Mouse (Mus musculus) bone marrow macrophage, adult 2 months (primary cell): ENCODE data around the gene Vars. TPM values are rescaled to one million over a fixed set of nuclear protein-coding genes. Genes with fewer than 3 reads are reported as not detected.

Source experiments
- H3K27ac ChIP-seq: 2 replicates; pipeline ENCODE4 v1.5.1; 2012; ENCODE audit warnings: low read depth, low read length; ENCODE audit not compliant: insufficient read depth
- H3K4me1 ChIP-seq: 2 replicates; pipeline ENCODE4 v1.6.1; 2012; ENCODE audit warnings: low read length; ENCODE audit not compliant: control insufficient read depth, insufficient read depth
- H3K4me3 ChIP-seq: 2 replicates; pipeline ENCODE4 v1.5.1; 2012; ENCODE audit warnings: mild to moderate bottlenecking, low read length, moderate library complexity; ENCODE audit not compliant: insufficient read depth
- CTCF ChIP-seq: IDR thresholded peaks from 2 replicates; pipeline ENCODE4 v1.5.1; 2012; ENCODE audit warnings: low read depth, mild to moderate bottlenecking, low read length, moderate library complexity
- POLR2A ChIP-seq: IDR thresholded peaks from 2 replicates; pipeline ENCODE4 v1.6.1; 2012; ENCODE audit warnings: mild to moderate bottlenecking, low read depth, low read length, borderline replicate concordance
- polyA plus RNA-seq: library from polyadenylated mRNA; stranded (reverse); fragments of >200 nt; gene quantifications from 2 replicates; pipeline ENCODE4 v1.2.4, GENCODE M21; 2012; ENCODE audit not compliant: missing spikeins, insufficient read depth, insufficient read length

Gene Vars
- polyA plus RNA-seq, 1 experiment: 35.2 TPM

DNA sequence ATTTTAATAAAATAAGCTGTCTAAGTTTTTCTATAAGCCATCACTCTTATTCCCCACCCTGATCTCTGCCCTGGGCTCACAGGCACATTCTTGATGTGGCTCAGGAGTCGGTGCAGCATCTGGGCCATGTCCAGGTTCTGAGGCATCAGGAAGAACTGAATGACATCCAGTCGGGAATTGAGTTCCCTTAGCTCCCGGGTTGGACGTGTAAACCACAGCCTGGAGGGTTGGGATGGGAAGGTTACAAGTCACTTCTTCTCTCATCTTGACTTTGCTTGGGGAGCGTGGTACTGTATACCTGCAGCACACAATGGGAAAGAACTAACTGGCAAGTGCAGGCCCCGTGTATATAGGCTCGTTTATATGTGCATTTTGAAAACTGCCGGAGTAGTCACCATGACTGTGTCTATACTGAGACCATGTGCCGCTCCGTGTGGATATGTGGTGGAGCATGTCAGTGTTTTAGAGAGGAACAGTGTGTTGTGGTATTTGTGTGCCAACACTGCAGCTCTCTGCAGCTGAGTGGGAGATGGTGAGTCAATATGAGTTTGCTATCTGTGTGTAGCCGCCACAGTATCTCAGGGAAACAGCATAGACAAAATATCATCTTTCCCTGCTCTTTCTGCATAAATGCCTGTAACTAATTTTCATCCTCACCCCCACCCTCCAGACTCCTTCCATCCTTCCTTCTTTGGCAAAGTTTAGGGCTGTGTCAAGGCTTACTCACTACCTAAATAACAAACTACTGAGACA, 38.5 kb downstream of the Vars start:
- TF ChIP-seq CTCF: no peak
- TF ChIP-seq POLR2A: no peak
- Histone ChIP-seq H3K27ac (no peak overlapping the region), H3K4me3 (no peak overlapping the region), H3K4me1 (peaks cover 26% of the 10 kb centered on the region)

DNA sequence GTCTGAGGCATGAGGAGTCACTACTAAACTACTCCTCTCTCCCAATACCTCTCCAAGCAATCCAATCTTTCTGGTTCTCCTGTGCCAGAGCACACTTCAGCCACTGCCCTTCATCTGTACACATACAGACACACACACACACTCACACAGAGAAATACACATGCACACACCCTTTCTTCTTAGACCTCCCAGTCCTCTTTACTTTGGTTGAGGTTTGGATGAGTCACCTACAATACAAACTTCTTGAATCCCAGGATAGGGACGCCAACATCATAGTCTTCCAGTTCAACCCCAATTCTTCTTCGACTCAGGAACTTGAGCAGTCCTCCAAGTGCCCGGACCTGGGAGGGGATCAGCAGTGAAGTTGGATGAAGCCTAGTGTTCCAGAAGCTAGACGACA, 43.0 kb downstream of the Vars start:
- no peak for TF ChIP-seq POLR2A
- TF ChIP-seq CTCF: no peak
- Histone ChIP-seq H3K4me1 (peaks cover 46% of the 10 kb centered on the region), H3K4me3 (no peak overlapping the region), H3K27ac (no peak overlapping the region)

DNA sequence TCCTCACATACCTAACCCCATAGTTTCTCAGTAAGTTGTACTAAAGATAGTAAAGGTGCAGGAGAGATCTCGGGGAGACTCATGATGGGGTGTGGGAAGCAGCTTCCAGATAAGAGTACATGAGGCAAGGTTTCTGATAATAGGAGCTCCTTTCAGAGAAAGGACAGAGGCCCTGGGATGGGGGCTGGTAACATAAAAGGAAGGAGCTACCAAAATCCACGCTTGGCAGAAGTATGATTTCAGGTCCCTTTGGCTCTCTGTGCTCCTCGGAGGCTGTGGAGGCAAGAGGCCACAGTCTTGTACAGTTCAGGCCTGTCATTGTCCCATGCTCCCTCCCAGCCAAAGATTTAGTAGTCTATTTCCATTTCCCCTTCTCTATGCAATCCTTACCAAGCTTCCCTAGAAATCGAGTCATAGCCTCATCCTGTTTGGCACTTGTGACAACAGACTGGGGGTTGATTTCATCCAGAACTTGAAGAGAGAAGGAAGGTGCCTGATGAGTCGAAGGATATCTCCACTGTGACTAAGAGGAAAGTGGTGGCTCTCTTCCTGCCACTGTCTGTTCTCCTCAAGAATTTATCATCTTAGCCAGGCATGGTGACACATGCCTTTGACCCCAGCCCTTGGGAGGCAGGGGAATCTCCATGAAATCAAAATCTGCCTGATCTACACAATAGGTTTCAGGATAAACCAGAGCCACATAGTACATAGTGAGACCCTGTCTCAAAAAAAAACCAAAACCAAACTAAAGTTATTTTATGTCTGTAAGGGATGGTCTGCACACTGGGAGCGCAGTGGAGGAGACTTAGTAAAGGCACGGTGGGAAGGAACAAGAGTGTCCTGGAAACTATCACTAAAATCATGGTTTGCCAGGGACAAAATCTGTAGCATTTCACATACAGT, 44.4 kb downstream of the Vars start:
- Histone ChIP-seq H3K27ac (peak overlapping the region; percentile 85), H3K4me3 (peak overlapping the region; percentile 65), H3K4me1 (peaks cover 50% of the 10 kb centered on the region)
- TF ChIP-seq POLR2A (no peak), CTCF (no peak)

DNA sequence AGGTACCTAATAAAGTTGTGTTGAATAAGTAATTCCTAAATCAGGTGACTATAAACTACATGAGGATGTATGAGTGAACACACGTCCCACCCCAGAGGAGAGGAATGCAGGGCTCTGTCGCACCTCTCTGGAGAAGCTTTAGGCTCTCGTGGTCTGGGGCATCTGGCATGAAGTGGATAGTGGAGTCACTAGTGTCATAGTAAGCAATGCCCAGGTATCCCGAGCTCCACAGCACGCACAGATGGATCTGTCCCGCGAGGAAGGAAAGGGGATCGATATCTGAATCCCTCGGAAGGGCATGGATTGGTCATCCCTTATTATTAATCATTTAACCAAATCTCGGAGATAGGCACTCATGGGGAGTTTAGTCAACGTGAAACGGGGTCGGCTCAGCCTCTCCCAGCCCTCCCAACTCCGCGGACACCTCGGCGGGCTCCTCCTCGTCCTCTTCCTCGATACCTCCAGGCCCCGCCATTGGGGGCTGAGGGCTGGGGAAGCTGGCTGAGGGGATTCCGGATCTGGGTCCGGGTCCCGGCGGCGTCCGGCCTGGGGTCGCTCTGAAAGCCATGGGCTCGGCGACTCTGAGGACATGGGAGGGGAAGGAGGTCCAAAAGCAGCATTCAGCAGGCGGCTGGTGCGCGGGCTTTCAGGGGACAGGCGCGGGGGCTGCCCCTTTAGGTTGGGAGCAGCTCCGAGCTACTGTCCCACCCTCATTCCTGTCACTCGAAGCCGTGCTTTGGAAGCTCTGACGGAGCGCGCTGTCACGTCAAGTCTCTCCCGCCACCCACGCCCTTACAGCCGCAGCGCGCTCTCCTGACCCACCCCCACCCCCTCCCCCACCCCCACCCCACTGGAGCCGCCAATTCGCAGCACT, 45.3 kb downstream of the Vars start:
- peak overlapping the region; percentile 85 for H3K27ac ChIP-seq
- peaks cover 50% of the 10 kb centered on the region for H3K4me1 ChIP-seq
- peak overlapping the region; percentile 65 for H3K4me3 ChIP-seq
- TF ChIP-seq CTCF (no peak), POLR2A (no peak)

DNA sequence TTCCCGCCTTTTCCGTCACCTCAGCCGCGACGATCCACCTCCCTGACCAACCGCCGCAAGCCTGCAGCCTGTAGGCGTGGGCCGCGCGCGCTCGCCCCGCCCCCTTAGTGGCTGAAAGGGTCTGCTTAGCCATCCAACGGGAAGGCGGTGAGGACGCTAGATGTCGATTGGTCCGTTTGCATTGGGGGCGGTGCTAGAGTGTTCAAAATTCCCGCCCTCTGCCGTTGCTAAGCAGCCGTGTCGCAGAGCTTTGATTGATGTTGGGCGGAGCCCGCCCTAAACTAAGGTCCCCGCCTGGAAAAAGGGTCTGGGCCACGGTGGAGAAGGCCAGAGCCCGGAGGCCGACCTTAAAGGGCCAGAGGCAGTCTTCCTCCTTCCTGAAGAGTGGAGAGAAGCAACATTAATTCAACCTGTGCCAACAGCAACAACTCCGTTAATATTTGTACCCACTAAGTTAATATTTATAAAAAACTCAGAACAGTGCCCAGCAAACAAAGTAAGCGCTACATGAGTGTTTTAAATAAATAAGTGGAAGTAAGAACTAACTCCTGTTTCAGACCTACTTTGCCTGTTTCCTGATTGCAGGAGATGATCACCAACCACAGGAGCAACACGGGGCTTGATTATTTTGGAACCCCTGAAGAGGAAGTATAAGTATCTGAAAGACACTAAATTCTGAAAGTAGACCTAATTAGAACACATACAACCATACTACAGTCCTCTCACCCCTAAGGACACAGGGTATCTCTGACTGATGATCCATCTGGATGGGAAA, 46.1 kb downstream of the Vars start, which contains the start of gene Msh5:
Gene Msh5 (minus strand): TSS at position 65 of the 775 bp plus-strand sequence.
- no peak for TF ChIP-seq POLR2A
- TF ChIP-seq CTCF: no peak
- H3K4me1 ChIP-seq: peaks cover 48% of the 10 kb centered on the region
- peak within 1 kb of the TSS; percentile 65 for H3K4me3 ChIP-seq
- H3K27ac ChIP-seq: peak within 1 kb of the TSS; percentile 98

DNA sequence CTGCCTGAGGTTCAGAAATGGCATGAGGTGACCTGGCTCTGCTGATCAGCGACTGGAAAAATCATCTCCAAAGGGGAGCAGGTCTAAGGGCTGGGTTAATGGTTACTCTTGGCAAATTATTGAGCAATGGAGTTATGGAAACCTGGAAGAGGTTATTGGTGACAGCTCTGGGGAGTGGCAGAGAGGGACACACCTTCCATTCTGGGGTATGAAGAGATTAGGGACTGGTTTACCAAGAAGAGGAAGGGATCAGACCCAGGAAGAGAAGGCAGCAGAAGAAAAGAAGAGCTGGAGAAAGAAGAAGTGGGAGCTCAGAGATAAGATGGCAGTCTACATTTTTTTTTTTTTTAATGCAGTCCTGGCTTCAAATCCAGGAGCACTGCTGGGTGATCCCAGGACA, 46.9 kb downstream of the Vars start:
- TF ChIP-seq POLR2A (no peak), CTCF (no peak)
- Histone ChIP-seq H3K27ac (peak overlapping the region; percentile 98), H3K4me1 (peaks cover 50% of the 10 kb centered on the region), H3K4me3 (peak overlapping the region; percentile 40)

DNA sequence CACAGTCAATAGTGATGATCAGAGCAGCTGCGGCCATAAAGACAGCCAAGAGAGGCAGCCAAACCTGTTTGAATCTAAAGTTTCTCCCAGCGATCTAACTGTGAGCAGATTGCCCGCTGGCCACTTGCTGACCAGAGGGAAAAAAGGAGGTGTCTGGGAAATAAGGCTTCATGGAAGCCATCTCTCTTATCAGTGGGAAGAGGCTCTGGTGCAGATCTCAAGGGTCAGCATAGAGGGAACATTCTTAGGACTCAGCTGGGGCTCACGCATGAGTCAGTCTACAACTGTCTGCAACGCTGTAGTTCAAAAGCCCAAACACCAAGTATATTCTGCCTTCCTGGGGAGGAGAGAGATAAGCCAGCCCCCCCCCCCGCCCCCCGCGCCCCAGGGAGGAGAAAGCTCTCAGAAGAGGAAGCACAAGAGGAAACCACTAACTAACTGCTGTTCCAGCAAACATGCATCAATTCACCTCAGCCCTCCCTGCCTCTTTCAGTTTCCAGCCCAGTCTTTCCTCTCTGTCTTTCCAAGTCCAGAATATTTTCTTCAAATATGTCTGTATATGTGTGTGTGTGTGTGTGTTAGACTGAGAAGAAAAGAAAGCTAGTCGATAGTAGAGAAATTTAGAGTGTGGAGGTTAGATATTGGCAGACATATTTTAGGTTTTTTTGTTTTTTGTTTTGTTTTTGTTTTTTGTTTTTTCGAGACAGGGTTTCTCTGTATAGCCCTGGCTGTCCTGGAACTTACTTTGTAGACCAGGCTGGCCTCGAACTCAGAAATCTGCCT, 47.6 kb downstream of the Vars start:
- TF ChIP-seq POLR2A (0 out of 2 replicates have a peak, but pooled peaks have one; percentile 19), CTCF (no peak)
- Histone ChIP-seq H3K4me3 (peak overlapping the region; percentile 86), H3K4me1 (peaks cover 50% of the 10 kb centered on the region), H3K27ac (peak overlapping the region; percentile 99)

DNA sequence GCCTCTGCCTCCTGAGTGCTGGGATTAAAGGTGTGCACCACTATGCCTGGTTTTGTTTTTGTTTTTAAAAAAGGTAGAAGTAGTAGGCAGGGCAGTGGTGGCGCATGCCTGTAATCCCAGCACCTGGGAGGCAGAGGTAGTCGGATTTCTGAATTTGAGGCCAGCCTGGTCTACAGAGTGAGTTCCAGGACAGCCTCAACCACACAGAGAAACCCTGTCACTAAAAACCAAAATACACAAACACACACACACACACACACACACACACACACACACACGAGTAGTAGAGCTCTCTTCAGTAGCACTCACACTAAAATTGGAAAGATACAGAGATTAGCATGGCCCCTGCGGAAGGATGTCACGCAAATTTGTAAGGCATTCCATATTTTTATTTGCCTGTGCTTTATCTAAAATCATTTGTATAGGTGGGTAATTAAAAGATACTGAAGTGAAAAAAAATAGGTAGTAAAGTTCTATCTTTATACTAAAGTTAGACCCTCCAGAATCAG, 48.2 kb downstream of the Vars start:
- Histone ChIP-seq H3K4me1 (peaks cover 47% of the 10 kb centered on the region), H3K27ac (peak overlapping the region; percentile 99), H3K4me3 (peak overlapping the region; percentile 86)
- no peak for TF ChIP-seq CTCF
- no peak for TF ChIP-seq POLR2A
